Mouse (Mus musculus): Measurements from ENCODE around the gene Cln6.

DNA sequence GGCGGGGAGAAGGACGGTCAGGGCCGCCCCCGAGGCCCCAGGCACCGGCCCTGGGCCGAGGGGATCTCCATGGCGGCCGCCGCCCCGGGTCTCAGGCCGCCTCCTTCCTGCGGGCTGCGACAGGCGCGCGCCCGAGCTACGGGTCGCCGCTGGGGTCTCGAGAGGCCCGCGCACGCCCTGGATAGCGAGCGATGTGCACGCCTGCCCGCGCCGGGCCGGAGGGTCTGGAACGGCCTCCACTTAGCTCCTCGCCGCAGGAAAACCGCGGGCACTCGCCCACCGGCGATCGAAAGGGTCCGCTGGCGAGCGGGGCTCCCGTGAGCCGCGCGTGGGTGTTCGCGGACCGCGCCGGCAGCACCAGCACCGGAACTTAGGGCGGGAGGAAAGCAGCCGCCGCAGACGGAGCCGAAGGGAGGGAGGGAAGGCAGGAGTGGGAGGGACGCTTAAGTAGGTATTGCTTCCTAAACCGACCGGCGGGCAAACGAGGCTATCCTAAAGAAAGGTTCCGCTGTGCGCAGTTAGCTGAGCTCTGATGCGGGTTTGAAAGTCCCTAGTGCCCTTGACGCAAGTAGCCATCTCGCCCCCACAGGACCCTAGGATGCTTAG, 27.0 kb upstream of the Cln6 start, which contains the start of gene Fem1b:
- TF ChIP-seq CTCF (conservative IDR thresholded peaks at IDR 0.05; ENCODE audit: insufficient read depth, insufficient read length, low read depth, low read length) (no peak), POLR2A (IDR thresholded peaks at IDR 0.05; ENCODE audit: low read depth, low read length) (peak; percentile 57)

Data from kidney, adult 2 months (tissue).